Mouse (Mus musculus): ENCODE measurements at regions not wholly inside any gene's neighbourhood (a gene's known extent, or its start where the extent isn't known, plus 50 kb on each side); places are given as distances from the start of the nearest gene placed in this dataset.

GRCm38 (mm10) chr13:44587846-44588245 is 141.4 kb upstream of the Jarid2 start:
- TF ChIP-seq POLR2A (IDR thresholded peaks at IDR 0.05; ENCODE audit: borderline replicate concordance, control insufficient read depth, low read depth, low read length): no peak
- no peak for TF ChIP-seq CTCF (IDR thresholded peaks at IDR 0.05; ENCODE audit: control insufficient read depth, insufficient read depth, low read length)

Measured in bone marrow, adult 2 months (tissue).